Mouse (Mus musculus) E14TG2a.4 (cell line): ENCODE measurements at regions not wholly inside any gene's neighbourhood (a gene's known extent, or its start where the extent isn't known, plus 50 kb on each side); places are given as distances from the start of the nearest gene placed in this dataset.

ENCODE experiments used
- H3K27me3 ChIP-seq: 2 replicates; pipeline ENCODE4 v1.6.1; 2014; ENCODE audit warnings: low read length, control low read depth; ENCODE audit not compliant: insufficient read depth
- H3K36me3 ChIP-seq: 2 replicates; pipeline ENCODE4 v1.6.1; 2014; ENCODE audit warnings: low read length, control low read depth; ENCODE audit not compliant: insufficient read depth
- H3K4me1 ChIP-seq: replicated peaks from 2 replicates; pipeline ENCODE4 v1.6.1; 2014; ENCODE audit warnings: low read depth, low read length, control low read depth
- H3K4me3 ChIP-seq: replicated peaks from 2 replicates; pipeline ENCODE4 v1.5.1; 2014; ENCODE audit warnings: mild to moderate bottlenecking, low read length
- H3K9me3 ChIP-seq: 2 replicates; pipeline ENCODE4 v1.6.1; 2014; ENCODE audit warnings: low read length, control low read depth
- CTCF ChIP-seq: conservative IDR thresholded peaks from 2 replicates; pipeline ENCODE4 v1.5.1; 2014; ENCODE audit warnings: low read length
- NANOG ChIP-seq: IDR thresholded peaks from 2 replicates; pipeline ENCODE4 v1.6.1; 2014; ENCODE audit warnings: borderline replicate concordance, low read length, mixed read lengths
- POU5F1 ChIP-seq: IDR thresholded peaks from 2 replicates; pipeline ENCODE4 v1.6.1; 2014; ENCODE audit warnings: low read length, borderline replicate concordance

- H3K36me3 ChIP-seq: no peaks in the 10 kb centered on the region
- TF ChIP-seq CTCF (no peak), NANOG (no peak), POU5F1 (no peak)
- peaks cover 20% of the 10 kb centered on the region for H3K4me1 ChIP-seq
- peaks cover 3% of the 10 kb centered on the region; the same call in 1 of the 2 replicates for H3K27me3 ChIP-seq
- peaks cover 17% of the 10 kb centered on the region for H3K9me3 ChIP-seq
- no peak overlapping the region for H3K4me3 ChIP-seq
Measured at GRCm38 (mm10) chr2:92525628-92526027, 65.3 kb upstream of the Slc35c1 start.

- peaks cover 17% of the 10 kb centered on the region for H3K9me3 ChIP-seq
- no peak overlapping the region for H3K4me3 ChIP-seq
- TF ChIP-seq CTCF (no peak), POU5F1 (no peak), NANOG (no peak)
- H3K27me3 ChIP-seq: peaks cover 3% of the 10 kb centered on the region; the same call in 1 of the 2 replicates
- H3K36me3 ChIP-seq: no peaks in the 10 kb centered on the region
- peaks cover 15% of the 10 kb centered on the region for H3K4me1 ChIP-seq
Measured at GRCm38 (mm10) chr2:92525062-92525623, 64.8 kb upstream of the Slc35c1 start.

GRCm38 (mm10) chr2:92524346-92524905 is 64.1 kb upstream of the Slc35c1 start:
- Histone ChIP-seq H3K4me1 (peaks cover 8% of the 10 kb centered on the region), H3K27me3 (peaks cover 3% of the 10 kb centered on the region; the same call in 1 of the 2 replicates), H3K9me3 (peaks cover 17% of the 10 kb centered on the region), H3K36me3 (no peaks in the 10 kb centered on the region), H3K4me3 (no peak overlapping the region)
- no peak for TF ChIP-seq CTCF
- TF ChIP-seq NANOG: no peak
- TF ChIP-seq POU5F1: no peak

GRCm38 (mm10) chr2:92523321-92523895 is 63.1 kb upstream of the Slc35c1 start:
- Histone ChIP-seq H3K4me3 (no peak overlapping the region), H3K4me1 (peaks cover under 1% of the 10 kb centered on the region)
- TF ChIP-seq POU5F1 (no peak), CTCF (no peak), NANOG (no peak)

GRCm38 (mm10) chr2:92521527-92521926 is 61.2 kb upstream of the Slc35c1 start:
- no peaks in the 10 kb centered on the region for H3K4me1 ChIP-seq

More at GRCm38 (mm10) chr2:92523321-92523895, 63.1 kb upstream of the Slc35c1 start:
- H3K27me3 ChIP-seq: peaks cover under 1% of the 10 kb centered on the region; the same call in 1 of the 2 replicates
- peaks cover 17% of the 10 kb centered on the region for H3K9me3 ChIP-seq
- no peaks in the 10 kb centered on the region for H3K36me3 ChIP-seq

GRCm38 (mm10) chr2:92519396-92519795 is 59.1 kb upstream of the Slc35c1 start:
- no peaks in the 10 kb centered on the region for H3K4me1 ChIP-seq
- no peaks in the 10 kb centered on the region for H3K36me3 ChIP-seq

More at GRCm38 (mm10) chr2:92521527-92521926, 61.2 kb upstream of the Slc35c1 start:
- TF ChIP-seq POU5F1: no peak
- no peak for TF ChIP-seq CTCF
- no peak for TF ChIP-seq NANOG
- peaks cover 16% of the 10 kb centered on the region for H3K9me3 ChIP-seq
- no peaks in the 10 kb centered on the region for H3K27me3 ChIP-seq
- H3K36me3 ChIP-seq: no peaks in the 10 kb centered on the region
- no peak overlapping the region for H3K4me3 ChIP-seq

GRCm38 (mm10) chr2:92518891-92519290 is 58.6 kb upstream of the Slc35c1 start:
- Histone ChIP-seq H3K4me3 (no peak overlapping the region), H3K27me3 (peaks cover 4% of the 10 kb centered on the region; the same call in 1 of the 2 replicates), H3K9me3 (no peaks in the 10 kb centered on the region), H3K36me3 (no peaks in the 10 kb centered on the region), H3K4me1 (no peaks in the 10 kb centered on the region)
- TF ChIP-seq NANOG: no peak

More at GRCm38 (mm10) chr2:92519396-92519795, 59.1 kb upstream of the Slc35c1 start:
- Histone ChIP-seq H3K9me3 (no peaks in the 10 kb centered on the region), H3K4me3 (no peak overlapping the region), H3K27me3 (peaks cover 4% of the 10 kb centered on the region; the same call in 1 of the 2 replicates)
- TF ChIP-seq CTCF (no peak), NANOG (no peak)

GRCm38 (mm10) chr2:92514961-92515360 is 54.6 kb upstream of the Slc35c1 start:
- Histone ChIP-seq H3K27me3 (peaks cover 4% of the 10 kb centered on the region; the same call in 1 of the 2 replicates), H3K9me3 (no peaks in the 10 kb centered on the region), H3K4me3 (no peak overlapping the region), H3K36me3 (no peaks in the 10 kb centered on the region), H3K4me1 (no peaks in the 10 kb centered on the region)
- TF ChIP-seq CTCF (no peak), POU5F1 (no peak), NANOG (no peak)
